Mouse (Mus musculus) kidney, embryonic 14.5 days (tissue): ENCODE data around the gene Anxa7. TPM values are rescaled to one million over a fixed set of nuclear protein-coding genes. Genes with fewer than 3 reads are reported as not detected.

Experiments
- ATAC-seq: fragments of 200-750 bp; cut with Nextera tagmentation; 2 replicates; pipeline ENCODE4 v1.8.0; 2017; ENCODE audit warnings: moderate number of reproducible peaks, mild to moderate bottlenecking, moderate TSS enrichment, moderate library complexity; ENCODE audit not compliant: low FRiP score, low TSS enrichment
- H3K27ac ChIP-seq: fragments of 300-500 bp; sonication (generic); 2 replicates; pipeline ENCODE4 v1.5.1; 2014; ENCODE audit warnings: low read depth, mild to moderate bottlenecking, low read length, moderate library complexity, mixed read lengths
- H3K27me3 ChIP-seq: fragments of 300-500 bp; sonication (generic); 2 replicates; pipeline ENCODE4 v1.6.1; 2014; ENCODE audit warnings: mild to moderate bottlenecking, low read length; ENCODE audit not compliant: control insufficient read depth, insufficient read depth
- H3K36me3 ChIP-seq: fragments of 300-500 bp; sonication (generic); 2 replicates; pipeline ENCODE4 v1.6.1; 2014; ENCODE audit warnings: low read length, mixed read lengths; ENCODE audit not compliant: control insufficient read depth, insufficient read depth
- H3K4me1 ChIP-seq: fragments of 300-500 bp; sonication (generic); 2 replicates; pipeline ENCODE4 v1.6.1; 2014; ENCODE audit warnings: low read length, mixed read lengths; ENCODE audit not compliant: control insufficient read depth, insufficient read depth
- H3K4me2 ChIP-seq: fragments of 300-500 bp; sonication (generic); replicated peaks from 2 replicates; pipeline ENCODE4 v1.6.1; 2014; ENCODE audit warnings: low read depth, mild to moderate bottlenecking, low read length
- H3K4me3 ChIP-seq: fragments of 300-500 bp; sonication (generic); 2 replicates; pipeline ENCODE4 v1.5.1; 2014; ENCODE audit warnings: mild to moderate bottlenecking, low read length
- H3K9ac ChIP-seq: fragments of 300-500 bp; sonication (generic); 2 replicates; pipeline ENCODE4 v1.6.1; 2014; ENCODE audit warnings: low read depth, mild to moderate bottlenecking, low read length, moderate library complexity
- H3K9me3 ChIP-seq: fragments of 300-500 bp; sonication (generic); 2 replicates; pipeline ENCODE4 v1.6.1; 2016; ENCODE audit warnings: low read length; ENCODE audit not compliant: control insufficient read depth
- WGBS: fragments of 180-500 bp; shearing (Covaris S2); extraction: QIAGEN DNeasy Blood & Tissue Kit; methylation state at CpG from one replicate; pipeline ENCODE4 v1.1.7; 2014; 5-methylcytosine and 5-hydroxymethylcytosine counted together
- polyA plus RNA-seq: library from polyadenylated mRNA; unstranded; fragments of >200 nt; fragmentation: Nextera tagmentation; extraction: Ambion mirVana; gene quantifications from 2 replicates; pipeline ENCODE4 v1.2.1, GENCODE M21; 2014

The Anxa7 gene
- polyA plus RNA-seq, 1 experiment from 2014 or later: 33.7 TPM

DNA sequence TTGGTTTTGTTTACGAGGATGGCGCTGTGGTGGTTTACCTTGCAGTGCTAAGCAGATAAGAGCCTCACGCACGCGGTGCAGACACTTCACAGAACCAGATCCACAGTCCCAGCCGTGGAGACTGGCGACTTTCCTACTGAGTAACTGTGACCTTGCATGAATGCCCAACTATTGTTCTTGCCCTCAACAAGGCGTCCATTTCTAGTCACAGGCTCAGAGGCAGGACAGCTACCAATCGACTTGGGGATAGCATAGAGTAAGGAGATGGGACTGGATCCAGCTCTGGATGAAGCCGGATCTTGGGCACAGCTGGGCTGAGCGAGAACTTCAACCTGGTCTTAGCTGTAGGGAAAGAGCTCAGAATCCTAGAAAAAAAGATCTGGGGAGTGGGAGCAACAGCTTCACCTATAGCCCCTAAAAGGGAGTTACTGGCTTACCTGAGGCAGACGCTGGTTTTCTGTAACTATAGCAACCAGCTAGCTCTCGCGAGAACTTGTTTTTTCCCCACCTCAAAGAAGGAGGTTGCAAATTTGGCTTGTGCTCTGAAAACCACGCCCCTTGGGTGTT is 28.1 kb downstream of the Anxa7 start, which contains the start of gene Cfap70:
Gene Cfap70 (minus strand): TSS at position 462 of the 567 bp plus-strand sequence.
- WGBS: 3% methylated on average over 15 of the region's 15 CpGs
- ATAC-seq: peak; percentile 77; the same call in 1 of the 2 replicates
- no peaks in the 10 kb centered on the region for H3K4me1 ChIP-seq
- peak within 1 kb of the TSS; percentile 78 for H3K4me2 ChIP-seq
- H3K9ac ChIP-seq: peak within 1 kb of the TSS; percentile 50; the same call in 1 of the 2 replicates
- peak within 1 kb of the TSS; percentile 40 for H3K4me3 ChIP-seq
- H3K9me3 ChIP-seq: no peaks in the 10 kb centered on the region
- H3K27ac ChIP-seq: no peak within 1 kb of the TSS
- no peaks in the 10 kb centered on the region for H3K27me3 ChIP-seq
- H3K36me3 ChIP-seq: peaks cover 13% of the 10 kb centered on the region; the same call in 1 of the 2 replicates

- Histone ChIP-seq H3K9ac (peak overlapping the region; percentile 50; the same call in 1 of the 2 replicates), H3K4me1 (no peaks in the 10 kb centered on the region), H3K36me3 (peaks cover 9% of the 10 kb centered on the region; the same call in 1 of the 2 replicates), H3K4me2 (peak overlapping the region; percentile 78), H3K4me3 (peak overlapping the region; percentile 40), H3K27me3 (no peaks in the 10 kb centered on the region), H3K9me3 (no peaks in the 10 kb centered on the region), H3K27ac (no peak overlapping the region)
- 16% methylated on average over 2 of the region's 2 CpGs for whole genome bisulfite sequencing
- no peak for ATAC-seq
Measured at GRCm38 (mm10) chr14:20451302-20451701, 28.6 kb downstream of the Anxa7 start.

- Histone ChIP-seq H3K9ac (no peak overlapping the region), H3K27ac (no peak overlapping the region), H3K9me3 (no peaks in the 10 kb centered on the region), H3K4me2 (no peak overlapping the region), H3K4me3 (no peak overlapping the region), H3K27me3 (no peaks in the 10 kb centered on the region), H3K36me3 (no peaks in the 10 kb centered on the region), H3K4me1 (no peaks in the 10 kb centered on the region)
- 64% methylated on average over 12 of the region's 12 CpGs for WGBS
- no peak for ATAC-seq
Measured at GRCm38 (mm10) chr14:20447209-20447608, 32.7 kb downstream of the Anxa7 start.

GRCm38 (mm10) chr14:20442252-20442651 is 37.7 kb downstream of the Anxa7 start:
- Histone ChIP-seq H3K4me3 (no peak overlapping the region), H3K27me3 (no peaks in the 10 kb centered on the region), H3K4me2 (no peak overlapping the region), H3K9ac (no peak overlapping the region), H3K4me1 (no peaks in the 10 kb centered on the region), H3K36me3 (no peaks in the 10 kb centered on the region), H3K27ac (no peak overlapping the region), H3K9me3 (no peaks in the 10 kb centered on the region)
- ATAC-seq: no peak
- WGBS: 61% methylated on average over 17 of the region's 17 CpGs

DNA sequence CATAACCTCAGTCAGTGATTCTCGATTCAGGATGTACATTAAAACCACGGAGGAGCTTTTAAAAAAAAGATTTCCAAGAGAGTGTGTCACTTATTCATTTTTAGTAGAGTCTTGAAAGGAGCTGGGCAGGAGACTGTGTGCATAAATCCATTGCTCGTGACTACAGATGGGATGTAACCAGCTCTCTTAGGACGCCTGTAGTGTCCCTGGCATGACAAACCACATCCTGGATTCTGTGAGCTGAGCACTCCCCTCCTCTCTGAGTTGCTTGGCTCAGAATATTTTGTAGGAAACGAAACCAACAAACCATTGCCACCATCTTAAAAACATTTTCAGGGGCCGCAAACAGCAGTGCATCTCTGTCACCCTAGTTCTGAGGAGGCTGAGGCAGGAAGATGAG is 43.0 kb downstream of the Anxa7 start:
- no peaks in the 10 kb centered on the region for H3K9me3 ChIP-seq
- no peaks in the 10 kb centered on the region for H3K27me3 ChIP-seq
- 73% methylated on average over 6 of the region's 6 CpGs for WGBS
- no peak for ATAC-seq
- no peaks in the 10 kb centered on the region for H3K36me3 ChIP-seq
- no peaks in the 10 kb centered on the region for H3K4me1 ChIP-seq
- no peak overlapping the region for H3K4me2 ChIP-seq
- no peak overlapping the region for H3K9ac ChIP-seq
- H3K27ac ChIP-seq: no peak overlapping the region
- H3K4me3 ChIP-seq: no peak overlapping the region

- Histone ChIP-seq H3K9me3 (no peaks in the 10 kb centered on the region), H3K4me3 (no peak overlapping the region), H3K27ac (no peak overlapping the region), H3K4me1 (no peaks in the 10 kb centered on the region), H3K4me2 (no peak overlapping the region), H3K36me3 (no peaks in the 10 kb centered on the region), H3K27me3 (no peaks in the 10 kb centered on the region), H3K9ac (no peak overlapping the region)
- ATAC-seq: no peak
- 83% methylated on average over 4 of the region's 4 CpGs for WGBS
Measured at GRCm38 (mm10) chr14:20432420-20432819, 47.5 kb downstream of the Anxa7 start.

- WGBS: 70% methylated on average over 6 of the region's 6 CpGs
- Histone ChIP-seq H3K27ac (no peak overlapping the region), H3K4me1 (no peaks in the 10 kb centered on the region), H3K27me3 (no peaks in the 10 kb centered on the region), H3K4me2 (no peak overlapping the region), H3K36me3 (no peaks in the 10 kb centered on the region), H3K4me3 (no peak overlapping the region), H3K9me3 (no peaks in the 10 kb centered on the region), H3K9ac (no peak overlapping the region)
- ATAC-seq: no peak
Measured at GRCm38 (mm10) chr14:20431726-20432125, 48.2 kb downstream of the Anxa7 start.

DNA sequence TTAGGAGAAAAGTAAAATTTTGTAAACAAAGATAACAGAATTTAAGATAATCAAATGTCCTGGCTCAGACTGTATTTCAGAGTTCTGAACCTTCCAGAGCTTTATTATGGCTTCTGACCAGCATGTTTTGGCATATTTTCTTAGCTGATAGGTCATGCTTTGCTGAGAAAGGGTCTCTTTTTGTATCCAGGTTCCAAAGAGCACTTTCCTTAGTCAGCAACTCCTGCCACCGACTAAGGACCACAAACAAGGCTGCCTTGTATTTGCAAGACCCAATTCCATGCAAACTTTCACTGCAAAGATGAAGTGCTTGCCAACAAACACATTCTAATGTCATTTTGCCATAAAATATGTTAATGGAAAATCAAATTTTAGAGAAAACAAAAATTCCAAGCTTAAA is 50.1 kb downstream of the Anxa7 start:
- Histone ChIP-seq H3K4me3 (no peak overlapping the region), H3K27me3 (no peaks in the 10 kb centered on the region), H3K36me3 (no peaks in the 10 kb centered on the region), H3K4me1 (no peaks in the 10 kb centered on the region), H3K9ac (no peak overlapping the region), H3K4me2 (no peak overlapping the region), H3K27ac (no peak overlapping the region), H3K9me3 (no peaks in the 10 kb centered on the region)
- WGBS: 35% methylated on average over 1 of the region's 1 CpGs
- ATAC-seq: no peak

DNA sequence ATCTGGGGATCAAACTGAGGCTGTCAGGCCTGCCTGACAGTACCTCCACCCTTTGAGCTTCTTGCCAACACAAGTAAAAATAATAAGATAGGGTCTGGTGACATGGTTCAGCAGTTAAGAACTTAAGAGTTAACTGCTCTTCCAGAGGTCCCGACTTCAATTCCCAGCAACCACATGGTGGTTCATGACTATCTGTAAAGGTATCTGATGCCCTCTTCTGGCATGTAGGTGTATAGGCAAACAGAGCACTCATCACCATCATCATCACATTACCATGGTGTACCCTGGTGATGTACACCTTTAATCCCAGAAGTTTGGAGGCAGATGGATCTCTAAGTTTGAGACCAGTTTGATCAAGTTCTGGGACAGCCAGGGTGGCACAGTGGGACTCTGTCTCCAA is 51.3 kb downstream of the Anxa7 start:
- Histone ChIP-seq H3K4me1 (no peaks in the 10 kb centered on the region), H3K4me2 (no peak overlapping the region), H3K9ac (no peak overlapping the region), H3K36me3 (no peaks in the 10 kb centered on the region), H3K9me3 (no peaks in the 10 kb centered on the region), H3K27ac (no peak overlapping the region), H3K4me3 (no peak overlapping the region), H3K27me3 (no peaks in the 10 kb centered on the region)
- no peak for ATAC-seq
- 42% methylated on average over 1 of the region's 1 CpGs for WGBS
